Mouse (Mus musculus): ENCODE results near the gene Wdr95.

Gene Wdr95

GRCm38 (mm10) chr5:149582642-149583262 lies 54.3 kb downstream of the Wdr95 start:
- no peak for DNase-seq (ENCODE audit: low read depth)

GRCm38 (mm10) chr5:149583507-149583906 lies 55.0 kb downstream of the Wdr95 start:
- no peak for DNase-seq (ENCODE audit: low read depth)

- no peak for DNase-seq (ENCODE audit: low read depth)
Observed at GRCm38 (mm10) chr5:149584154-149584655, 55.7 kb downstream of the Wdr95 start.

GRCm38 (mm10) chr5:149585231-149585630 lies 56.8 kb downstream of the Wdr95 start:
- DNase-seq (ENCODE audit: low read depth): no peak

- peak; percentile 84 for DNase-seq (ENCODE audit: low read depth)
Observed at GRCm38 (mm10) chr5:149585910-149586309, 57.4 kb downstream of the Wdr95 start.

GRCm38 (mm10) chr5:149587327-149587895 lies 58.9 kb downstream of the Wdr95 start:
- peak; percentile 51 for DNase-seq (ENCODE audit: low read depth)

DNA sequence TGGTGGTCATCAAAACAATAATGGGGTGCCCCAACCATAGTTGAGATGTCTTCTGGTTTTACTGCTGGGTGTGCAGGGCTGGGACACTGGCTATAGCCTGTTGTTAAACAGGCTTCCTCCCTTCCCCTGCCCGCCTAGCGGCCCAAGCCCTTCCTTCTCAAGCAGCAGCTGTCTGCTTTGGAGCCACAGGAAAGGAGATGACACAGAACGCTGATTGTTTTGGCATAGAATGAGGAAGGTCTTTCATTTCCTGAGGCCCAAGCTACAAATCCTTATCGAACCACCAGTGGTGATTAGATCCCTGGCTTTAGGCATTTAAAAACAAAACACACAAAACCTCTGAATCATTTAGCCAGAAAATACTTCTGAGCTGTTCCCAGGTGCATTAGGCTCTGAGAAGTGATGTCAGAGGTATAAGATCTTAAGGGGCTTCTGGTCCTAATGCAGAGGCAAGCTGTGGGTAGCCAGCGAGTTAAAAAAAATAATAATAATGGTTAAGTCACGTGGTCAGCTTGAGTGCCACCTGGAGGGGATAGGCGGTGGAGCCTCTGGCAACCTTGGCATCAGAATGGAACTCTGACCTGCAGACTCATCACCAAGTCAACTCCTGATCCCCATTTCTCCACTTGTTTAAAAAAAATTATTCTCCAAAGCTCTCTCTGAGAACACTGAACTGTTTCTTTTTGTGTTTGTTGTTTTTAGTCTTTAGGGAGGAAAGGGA lies 60.5 kb downstream of the Wdr95 start:
- peak; percentile 56 for DNase-seq (ENCODE audit: low read depth)

GRCm38 (mm10) chr5:149589932-149590331 lies 61.5 kb downstream of the Wdr95 start:
- no peak for DNase-seq (ENCODE audit: low read depth)

GRCm38 (mm10) chr5:149594215-149594614 lies 65.7 kb downstream of the Wdr95 start:
- no peak for DNase-seq (ENCODE audit: low read depth)

GRCm38 (mm10) chr5:149597351-149597750 lies 68.9 kb downstream of the Wdr95 start:
- no peak for DNase-seq (ENCODE audit: low read depth)

DNA sequence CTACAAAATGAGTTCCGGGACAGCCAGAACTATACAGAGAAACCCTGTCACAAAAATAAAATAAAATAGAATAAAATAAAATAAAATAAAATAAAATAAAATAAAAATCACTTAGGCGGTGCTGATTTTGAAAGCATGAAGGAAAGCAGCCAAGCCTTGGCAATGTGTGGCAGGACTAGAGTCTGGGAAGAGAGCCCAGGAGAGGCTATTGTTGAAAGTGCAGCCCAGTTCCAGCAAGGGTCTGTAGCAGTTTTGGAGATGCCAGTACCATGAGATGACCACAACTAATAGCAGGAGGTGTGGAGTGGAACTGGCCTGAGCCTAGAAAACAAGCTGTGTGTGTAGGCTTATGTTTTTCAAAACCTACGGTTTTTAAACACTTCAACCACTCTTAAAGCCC lies 73.5 kb downstream of the Wdr95 start:
- no peak for DNase-seq (ENCODE audit: low read depth)

GRCm38 (mm10) chr5:149603241-149603640 lies 74.8 kb downstream of the Wdr95 start:
- DNase-seq (ENCODE audit: low read depth): no peak

DNA sequence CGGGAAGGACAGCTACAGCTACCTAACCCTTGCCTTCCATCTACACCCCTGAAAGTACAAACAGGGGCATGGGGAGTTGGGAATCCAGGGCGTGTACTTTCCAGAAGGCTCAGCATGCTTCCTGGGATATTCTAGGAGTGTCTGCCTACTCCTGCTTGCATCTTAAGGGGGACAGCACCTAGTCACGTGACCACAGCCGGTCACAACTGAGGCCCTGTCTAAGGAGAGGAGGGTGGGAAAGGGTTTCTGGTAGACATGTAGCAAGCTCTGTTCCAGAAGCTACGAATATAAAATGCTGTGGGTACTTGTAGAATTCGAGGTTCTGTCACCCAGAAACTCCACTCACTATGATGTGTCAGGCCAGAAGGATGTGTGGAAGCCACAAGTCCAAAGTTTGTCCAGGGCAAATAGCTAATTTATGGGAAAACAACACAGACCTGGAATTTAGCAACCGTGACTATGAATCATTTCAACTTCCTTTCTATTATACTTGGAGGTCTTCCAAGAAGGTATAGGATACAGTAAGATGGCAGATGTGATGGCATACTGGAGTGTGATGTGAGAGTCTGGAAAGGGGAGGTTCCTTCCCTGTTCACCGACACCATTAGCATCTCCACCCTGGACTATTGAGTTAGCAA lies 78.7 kb downstream of the Wdr95 start:
- DNase-seq (ENCODE audit: low read depth): no peak

DNA sequence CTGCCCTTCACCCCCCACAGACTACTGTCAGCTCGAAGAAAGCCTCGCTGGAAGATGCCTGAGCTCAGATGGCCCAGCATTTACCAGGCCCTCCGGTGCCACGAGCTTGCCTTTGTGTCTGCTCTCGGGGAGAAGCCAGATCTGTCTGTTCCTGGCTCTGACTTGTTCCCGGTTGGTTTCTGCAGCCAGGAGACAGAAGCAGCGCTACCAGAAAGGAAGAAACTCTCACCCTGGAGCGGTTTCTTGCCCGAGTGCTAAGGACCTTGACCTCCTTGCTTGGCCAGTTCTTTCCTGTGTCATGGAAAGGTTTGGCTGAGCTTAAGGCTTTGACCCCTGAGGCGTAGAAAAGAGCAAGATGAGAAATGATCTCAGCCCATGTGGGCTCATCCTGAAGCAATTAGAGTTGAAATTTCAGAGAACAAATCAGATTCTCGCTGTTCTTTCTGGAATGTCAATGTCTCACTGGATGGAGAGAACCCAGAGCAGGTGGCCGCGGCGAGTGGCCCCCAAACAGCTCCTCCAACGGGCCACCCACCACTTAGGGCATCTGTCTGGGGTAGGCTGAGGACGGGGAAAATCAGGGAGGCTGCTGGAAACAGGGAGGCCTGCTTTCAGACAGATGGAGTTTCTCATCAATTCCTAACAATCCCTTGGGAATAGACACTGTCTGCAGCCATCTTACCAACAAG lies 83.1 kb downstream of the Wdr95 start:
- no peak for DNase-seq (ENCODE audit: low read depth)

GRCm38 (mm10) chr5:149612165-149612518 lies 83.7 kb downstream of the Wdr95 start:
- no peak for DNase-seq (ENCODE audit: low read depth)

- no peak for DNase-seq (ENCODE audit: low read depth)
Observed at GRCm38 (mm10) chr5:149612740-149613139, 84.3 kb downstream of the Wdr95 start.

GRCm38 (mm10) chr5:149616138-149616537 lies 87.7 kb downstream of the Wdr95 start:
- no peak for DNase-seq (ENCODE audit: low read depth)

DNA sequence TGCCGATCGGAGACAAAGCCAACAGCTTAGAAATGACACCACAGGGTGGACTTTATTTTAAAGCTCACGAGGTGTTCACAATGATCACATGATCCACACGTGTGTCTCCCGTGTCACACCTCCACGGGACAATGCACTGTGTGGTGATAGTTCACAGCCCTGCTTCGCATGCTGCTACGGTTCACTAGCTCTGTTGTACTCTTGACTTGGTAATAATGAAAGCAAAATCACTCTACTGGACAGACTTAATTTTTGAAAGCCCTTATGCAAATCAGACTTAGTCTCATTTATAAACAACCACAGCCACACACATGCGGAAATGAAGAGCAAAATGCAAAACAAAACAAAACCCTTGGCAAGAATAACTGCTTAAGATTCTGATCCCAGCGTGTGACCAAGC lies 88.3 kb downstream of the Wdr95 start:
- DNase-seq (ENCODE audit: low read depth): no peak

- peak; percentile 72 for DNase-seq (ENCODE audit: low read depth)
Observed at GRCm38 (mm10) chr5:149617776-149618425, 89.4 kb downstream of the Wdr95 start.

DNA sequence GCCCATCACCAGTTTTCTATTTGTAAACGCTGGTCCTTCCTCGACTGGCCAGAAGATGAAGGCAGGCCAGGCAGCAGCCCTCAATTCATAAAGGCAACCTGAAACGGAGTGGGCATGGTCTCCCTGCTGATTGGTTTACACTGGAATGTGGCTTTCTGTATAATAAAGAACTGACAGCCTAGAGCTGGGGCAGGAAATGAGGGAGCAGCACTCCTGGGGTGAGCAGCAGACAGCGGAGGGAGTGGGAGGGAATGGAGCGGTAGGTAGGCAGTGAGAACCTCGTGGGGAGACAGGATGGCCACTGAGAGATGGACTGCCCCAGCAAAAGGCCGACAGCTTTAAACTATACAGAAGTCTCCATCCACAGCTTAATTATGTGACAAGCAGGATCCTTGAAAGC lies 93.7 kb downstream of the Wdr95 start:
- DNase-seq (ENCODE audit: low read depth): no peak

GRCm38 (mm10) chr5:149622644-149623043 lies 94.2 kb downstream of the Wdr95 start:
- no peak for DNase-seq (ENCODE audit: low read depth)
